Mouse (Mus musculus): Measurements from ENCODE around the gene Wdr47. TPM values are rescaled to one million over a fixed set of nuclear protein-coding genes. Genes with fewer than 3 reads are reported as not detected.

The Wdr47 gene
- 2.6 and 2.9 TPM in 2 replicates for polyA plus RNA-seq (2012; rRNA removed)

GRCm38 (mm10) chr3:108590786-108591529, at the start of gene Wdr47:
Gene Wdr47, plus strand, starts transcription at chr3:108591279.
- Histone ChIP-seq H3K27ac (ENCODE audit: insufficient read depth, low read length) (peak within 1 kb of the TSS; percentile 60), H3K4me3 (ENCODE audit: extremely low read depth, insufficient read depth, insufficient read length) (peak within 1 kb of the TSS; percentile 84), H3K36me3 (ENCODE audit: control insufficient read depth, insufficient read depth, low read length) (no peaks in the 10 kb centered on the region), H3K27me3 (ENCODE audit: control insufficient read depth, insufficient read depth, low read length) (no peaks in the 10 kb centered on the region), H3K4me1 (ENCODE audit: control insufficient read depth, insufficient read depth, insufficient read length) (peaks cover 5% of the 10 kb centered on the region)
- 4% methylated on average over 44 of the region's 44 CpGs for WGBS
- TF ChIP-seq POLR2A (IDR thresholded peaks at IDR 0.05; ENCODE audit: low read depth, low read length) = peak; percentile 11; the same call in 1 of the 2 replicates
- TF ChIP-seq CTCF (IDR thresholded peaks at IDR 0.05; ENCODE audit: extremely low read depth, insufficient read depth, insufficient read length, insufficient replicate concordance) = no peak
- peak; percentile 87 to 98 for DNase-seq (ENCODE audit: low read depth in 1 of 2, low spot score in 2 of 2)

- H3K4me3 ChIP-seq (ENCODE audit: extremely low read depth, insufficient read depth, insufficient read length) = no peak overlapping the region
- H3K27ac ChIP-seq (ENCODE audit: insufficient read depth, low read length) = no peak overlapping the region
- TF ChIP-seq POLR2A (IDR thresholded peaks at IDR 0.05; ENCODE audit: low read depth, low read length) = no peak
- WGBS = 81% methylated on average over 11 of the region's 11 CpGs
- H3K36me3 ChIP-seq (ENCODE audit: control insufficient read depth, insufficient read depth, low read length) = no peaks in the 10 kb centered on the region
- no peak for DNase-seq (ENCODE audit: low read depth in 1 of 2, low spot score in 2 of 2)
- H3K27me3 ChIP-seq (ENCODE audit: control insufficient read depth, insufficient read depth, low read length) = no peaks in the 10 kb centered on the region; the same call in 1 of the 2 replicates
- no peaks in the 10 kb centered on the region for H3K4me1 ChIP-seq (ENCODE audit: control insufficient read depth, insufficient read depth, insufficient read length)
These were observed 48.8 kb upstream of the Wdr47 start for GRCm38 (mm10) chr3:108542299-108542698.

GRCm38 (mm10) chr3:108554111-108554561, 36.9 kb upstream of the Wdr47 start:
- no peaks in the 10 kb centered on the region for H3K27me3 ChIP-seq (ENCODE audit: control insufficient read depth, insufficient read depth, low read length)
- WGBS = 1% methylated on average over 40 of the region's 42 CpGs
- H3K4me1 ChIP-seq (ENCODE audit: control insufficient read depth, insufficient read depth, insufficient read length) = no peaks in the 10 kb centered on the region
- peak overlapping the region; percentile 54 for H3K27ac ChIP-seq (ENCODE audit: insufficient read depth, low read length)
- peaks cover 12% of the 10 kb centered on the region for H3K36me3 ChIP-seq (ENCODE audit: control insufficient read depth, insufficient read depth, low read length)
- H3K4me3 ChIP-seq (ENCODE audit: extremely low read depth, insufficient read depth, insufficient read length) = peak overlapping the region; percentile 61
- DNase-seq (ENCODE audit: low read depth in 1 of 2, low spot score in 2 of 2) = peak in 1 of 2 experiments; percentile 8
- TF ChIP-seq POLR2A (IDR thresholded peaks at IDR 0.05; ENCODE audit: low read depth, low read length) = no peak

GRCm38 (mm10) chr3:108554587-108555312, 36.3 kb upstream of the Wdr47 start:
- 17% methylated on average over 22 of the region's 22 CpGs for WGBS
- peak; percentile 47; the same call in 1 of the 2 replicates for TF ChIP-seq CTCF (IDR thresholded peaks at IDR 0.05; ENCODE audit: extremely low read depth, insufficient read depth, insufficient read length, insufficient replicate concordance)
- peak; percentile 100 for TF ChIP-seq POLR2A (IDR thresholded peaks at IDR 0.05; ENCODE audit: low read depth, low read length)

GRCm38 (mm10) chr3:108557888-108558287, 33.2 kb upstream of the Wdr47 start:
- no peak for DNase-seq (ENCODE audit: low read depth in 1 of 2, low spot score in 2 of 2)
- H3K27ac ChIP-seq (ENCODE audit: insufficient read depth, low read length) = no peak overlapping the region
- no peak for TF ChIP-seq POLR2A (IDR thresholded peaks at IDR 0.05; ENCODE audit: low read depth, low read length)
- TF ChIP-seq CTCF (IDR thresholded peaks at IDR 0.05; ENCODE audit: extremely low read depth, insufficient read depth, insufficient read length, insufficient replicate concordance) = no peak
- H3K27me3 ChIP-seq (ENCODE audit: control insufficient read depth, insufficient read depth, low read length) = no peaks in the 10 kb centered on the region
- peaks cover 2% of the 10 kb centered on the region; the same call in 1 of the 2 replicates for H3K4me1 ChIP-seq (ENCODE audit: control insufficient read depth, insufficient read depth, insufficient read length)
- H3K4me3 ChIP-seq (ENCODE audit: extremely low read depth, insufficient read depth, insufficient read length) = no peak overlapping the region
- H3K36me3 ChIP-seq (ENCODE audit: control insufficient read depth, insufficient read depth, low read length) = peaks cover 18% of the 10 kb centered on the region
- WGBS = 90% methylated on average over 4 of the region's 4 CpGs

More at GRCm38 (mm10) chr3:108554587-108555312, 36.3 kb upstream of the Wdr47 start:
- no peaks in the 10 kb centered on the region for H3K27me3 ChIP-seq (ENCODE audit: control insufficient read depth, insufficient read depth, low read length)
- peak; percentile 92 to 93 for DNase-seq (ENCODE audit: low read depth in 1 of 2, low spot score in 2 of 2)
- no peaks in the 10 kb centered on the region for H3K4me1 ChIP-seq (ENCODE audit: control insufficient read depth, insufficient read depth, insufficient read length)
- peaks cover 14% of the 10 kb centered on the region for H3K36me3 ChIP-seq (ENCODE audit: control insufficient read depth, insufficient read depth, low read length)
- H3K4me3 ChIP-seq (ENCODE audit: extremely low read depth, insufficient read depth, insufficient read length) = peak overlapping the region; percentile 61
- H3K27ac ChIP-seq (ENCODE audit: insufficient read depth, low read length) = peak overlapping the region; percentile 54

GRCm38 (mm10) chr3:108562133-108562730, 28.8 kb upstream of the Wdr47 start, which contains the start of gene Tmem167b:
Gene Tmem167b, minus strand, starts transcription at chr3:108562466.
- WGBS = under 1% methylated on average over 44 of the region's 45 CpGs
- H3K4me3 ChIP-seq (ENCODE audit: extremely low read depth, insufficient read depth, insufficient read length) = peak within 1 kb of the TSS; percentile 85
- peaks cover 16% of the 10 kb centered on the region for H3K36me3 ChIP-seq (ENCODE audit: control insufficient read depth, insufficient read depth, low read length)
- peak; percentile 96 to 97 for DNase-seq (ENCODE audit: low read depth in 1 of 2, low spot score in 2 of 2)
- TF ChIP-seq CTCF (IDR thresholded peaks at IDR 0.05; ENCODE audit: extremely low read depth, insufficient read depth, insufficient read length, insufficient replicate concordance) (peak; percentile 9; the same call in 1 of the 2 replicates), POLR2A (IDR thresholded peaks at IDR 0.05; ENCODE audit: low read depth, low read length) (peak; percentile 52)
- no peaks in the 10 kb centered on the region for H3K27me3 ChIP-seq (ENCODE audit: control insufficient read depth, insufficient read depth, low read length)
- H3K27ac ChIP-seq (ENCODE audit: insufficient read depth, low read length) = peak within 1 kb of the TSS; percentile 89
- H3K4me1 ChIP-seq (ENCODE audit: control insufficient read depth, insufficient read depth, insufficient read length) = peaks cover 2% of the 10 kb centered on the region; the same call in 1 of the 2 replicates
